Mouse (Mus musculus): ENCODE results near the gene Ppfia3.

DNA sequence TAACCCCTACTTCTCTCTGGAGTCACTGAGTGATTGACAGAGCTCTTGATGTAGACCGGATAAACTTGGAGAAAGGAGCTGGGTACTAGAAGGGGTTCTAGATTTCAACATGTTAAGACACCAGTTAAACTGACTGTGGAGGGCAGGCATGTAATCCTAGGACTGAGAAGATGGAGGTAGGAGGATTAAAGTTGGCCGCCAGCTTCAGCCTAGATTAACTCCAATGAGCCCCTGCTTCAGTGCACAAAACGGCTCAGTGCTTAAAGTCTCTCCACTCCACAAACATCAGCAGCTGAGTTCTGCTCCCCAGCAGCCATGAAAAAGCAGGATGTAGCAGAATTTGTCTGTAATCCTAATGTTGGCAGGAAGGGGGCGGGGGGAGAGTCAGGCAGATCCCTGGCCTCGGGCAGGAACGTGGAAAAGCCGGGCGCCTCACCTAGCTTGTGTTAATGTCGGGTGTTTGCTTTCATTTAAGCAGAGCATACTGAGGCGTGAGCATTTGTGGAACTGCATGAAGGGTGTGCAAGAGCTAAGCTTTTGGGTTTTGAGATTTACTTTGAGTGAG lies 34.8 kb upstream of the Ppfia3 start:
- TF ChIP-seq ZC3H11A (IDR thresholded peaks at IDR 0.05; ENCODE audit: borderline replicate concordance, low read depth, low read length) (no peak), MAFK (IDR thresholded peaks at IDR 0.05; ENCODE audit: insufficient read depth, low read depth, low read length) (no peak), CHD2 (IDR thresholded peaks at IDR 0.05; ENCODE audit: low read depth, low read length) (no peak), ZNF384 (IDR thresholded peaks at IDR 0.05; ENCODE audit: low read depth, low read length) (no peak), HCFC1 (IDR thresholded peaks at IDR 0.05; ENCODE audit: borderline replicate concordance, insufficient read depth, low read length) (no peak)
